ENCODE assay signal across 11 mouse cellular contexts in the genomic region with DNA sequence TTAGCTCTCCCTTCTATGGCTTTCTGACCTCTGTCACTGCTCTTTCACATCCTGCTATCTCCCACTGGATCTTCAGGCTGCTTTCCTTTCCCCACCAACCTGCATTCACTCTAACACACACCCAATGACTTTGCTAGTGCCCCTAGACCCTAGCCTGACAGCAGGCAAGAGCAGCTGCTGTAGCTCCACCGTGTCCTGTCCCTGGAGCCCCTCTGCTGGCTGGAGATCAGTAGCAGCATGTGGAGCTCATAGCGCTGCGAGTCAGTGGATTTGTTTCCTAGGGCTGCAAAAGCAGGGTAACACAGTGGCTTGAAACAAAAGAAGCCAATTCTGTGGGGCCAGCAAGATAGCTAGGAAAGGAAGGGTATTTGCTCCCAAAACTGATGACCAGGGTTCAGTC.
A peak's percentile ranks its signal among the peaks of the same experiment; 100 is the strongest.
DNase-seq lines count a peak whose midpoint lies in the region; ATAC-seq and TF ChIP-seq lines count a peak whose summit lies in the region.
"Had no signal": no experiment of that assay in that cellular context is flagged by ENCODE, and none has a peak within 500 bp of the region (broad histone marks: within the 10 kb centered on the region; RNA-seq: fewer than 3 reads in every experiment).

No protein-coding gene starts in this region.

- no peak for ATAC-seq in embryonic facial prominence, embryonic 14.5 days (ENCODE audit: low read depth)
- peak; percentile 64; the same call in 1 of the 2 replicates for ATAC-seq in kidney, embryonic 14.5 days (ENCODE audit: low FRiP score, low TSS enrichment)
- no peak for ATAC-seq in neural tube, embryonic 13.5 days (ENCODE audit: low read depth)
- no peak for ATAC-seq in neural tube, embryonic 15.5 days (ENCODE audit: low FRiP score)
- no peak for ATAC-seq in midbrain, embryonic 14.5 days (ENCODE audit: low FRiP score, low TSS enrichment)
- ATAC-seq in monocyte, adult 5-6 weeks (replicated peaks; ENCODE audit: insufficient number of reproducible peaks, low FRiP score, low TSS enrichment, poor library complexity, severe bottlenecking) = no peak
- ATAC-seq: intestine, embryonic 16.5 days had no signal

- no peaks in the 10 kb centered on the region for H3K9me3 ChIP-seq in embryonic facial prominence, embryonic 14.5 days (ENCODE audit: control insufficient read depth, low read length)
- H3K9me3 ChIP-seq in embryonic facial prominence, embryonic 10.5 days = no peaks in the 10 kb centered on the region
- no peaks in the 10 kb centered on the region for H3K9me3 ChIP-seq in kidney, embryonic 14.5 days (ENCODE audit: control insufficient read depth, low read length)
- no peaks in the 10 kb centered on the region for H3K9me3 ChIP-seq in neural tube, embryonic 13.5 days
- H3K9me3 ChIP-seq in neural tube, embryonic 15.5 days (replicated peaks) = no peaks in the 10 kb centered on the region
- no peaks in the 10 kb centered on the region for H3K9me3 ChIP-seq in midbrain, embryonic 14.5 days (ENCODE audit: control insufficient read depth, low read length)
- H3K9me3 ChIP-seq: G1E; midbrain, embryonic 12.5 days had no signal

- H3K36me3 ChIP-seq in embryonic facial prominence, embryonic 14.5 days (ENCODE audit: control insufficient read depth, insufficient read depth, low read length) = no peaks in the 10 kb centered on the region
- no peaks in the 10 kb centered on the region for H3K36me3 ChIP-seq in embryonic facial prominence, embryonic 10.5 days (replicated peaks)
- no peaks in the 10 kb centered on the region for H3K36me3 ChIP-seq in kidney, embryonic 14.5 days (ENCODE audit: control insufficient read depth, insufficient read depth, low read length)
- H3K36me3 ChIP-seq in kidney, adult 2 months (ENCODE audit: control insufficient read depth, insufficient read depth, low read length) = no peaks in the 10 kb centered on the region
- no peaks in the 10 kb centered on the region for H3K36me3 ChIP-seq in neural tube, embryonic 13.5 days
- no peaks in the 10 kb centered on the region for H3K36me3 ChIP-seq in neural tube, embryonic 15.5 days
- no peaks in the 10 kb centered on the region for H3K36me3 ChIP-seq in midbrain, embryonic 14.5 days (ENCODE audit: control insufficient read depth, insufficient read depth, low read length)
- H3K36me3 ChIP-seq: midbrain, embryonic 12.5 days had no signal

- no peak for TF ChIP-seq CTCF in kidney, adult 2 months (conservative IDR thresholded peaks at IDR 0.05; ENCODE audit: insufficient read depth, insufficient read length, low read depth, low read length)

- H3K4me2 ChIP-seq in embryonic facial prominence, embryonic 14.5 days (ENCODE audit: low read depth, low read length) = no peak overlapping the region
- no peak overlapping the region for H3K4me2 ChIP-seq in kidney, embryonic 14.5 days (replicated peaks; ENCODE audit: low read depth, low read length)
- H3K4me2 ChIP-seq in neural tube, embryonic 13.5 days = no peak overlapping the region
- no peak overlapping the region for H3K4me2 ChIP-seq in neural tube, embryonic 15.5 days
- no peak overlapping the region for H3K4me2 ChIP-seq in midbrain, embryonic 14.5 days (ENCODE audit: low read length)
- H3K4me2 ChIP-seq: midbrain, embryonic 12.5 days had no signal

- H3K27me3 ChIP-seq in embryonic facial prominence, embryonic 14.5 days (replicated peaks; ENCODE audit: control insufficient read depth, insufficient read depth, low read length) = no peaks in the 10 kb centered on the region
- H3K27me3 ChIP-seq in embryonic facial prominence, embryonic 10.5 days (replicated peaks; ENCODE audit: low read depth, poor library complexity, severe bottlenecking) = no peaks in the 10 kb centered on the region
- H3K27me3 ChIP-seq in kidney, embryonic 14.5 days (ENCODE audit: control insufficient read depth, insufficient read depth, low read length) = no peaks in the 10 kb centered on the region
- H3K27me3 ChIP-seq in kidney, adult 2 months (replicated peaks; ENCODE audit: control insufficient read depth, insufficient read depth, low read length) = no peaks in the 10 kb centered on the region
- H3K27me3 ChIP-seq in neural tube, embryonic 13.5 days = no peaks in the 10 kb centered on the region
- H3K27me3 ChIP-seq in neural tube, embryonic 15.5 days (replicated peaks) = no peaks in the 10 kb centered on the region
- H3K27me3 ChIP-seq in midbrain, embryonic 14.5 days (ENCODE audit: control insufficient read depth, insufficient read depth, low read length) = no peaks in the 10 kb centered on the region
- H3K27me3 ChIP-seq: midbrain, embryonic 12.5 days had no signal

- no peaks in the 10 kb centered on the region for H3K4me1 ChIP-seq in embryonic facial prominence, embryonic 14.5 days (ENCODE audit: control insufficient read depth, insufficient read depth, low read length)
- no peaks in the 10 kb centered on the region for H3K4me1 ChIP-seq in embryonic facial prominence, embryonic 10.5 days
- H3K4me1 ChIP-seq in kidney, embryonic 14.5 days (ENCODE audit: control insufficient read depth, insufficient read depth, low read length) = no peaks in the 10 kb centered on the region
- no peaks in the 10 kb centered on the region for H3K4me1 ChIP-seq in kidney, adult 2 months (ENCODE audit: control insufficient read depth, insufficient read depth, low read length)
- peaks cover 17% of the 10 kb centered on the region; the same call in 1 of the 2 replicates for H3K4me1 ChIP-seq in neural tube, embryonic 13.5 days (replicated peaks)
- H3K4me1 ChIP-seq in neural tube, embryonic 15.5 days = peaks cover 4% of the 10 kb centered on the region
- H3K4me1 ChIP-seq in midbrain, embryonic 14.5 days (ENCODE audit: control insufficient read depth, insufficient read depth, low read length) = peaks cover 3% of the 10 kb centered on the region; the same call in 1 of the 2 replicates
- H3K4me1 ChIP-seq: midbrain, embryonic 12.5 days had no signal

- H3K4me3 ChIP-seq in embryonic facial prominence, embryonic 14.5 days (ENCODE audit: low read depth, low read length) = no peak overlapping the region
- H3K4me3 ChIP-seq in embryonic facial prominence, embryonic 10.5 days = no peak overlapping the region
- H3K4me3 ChIP-seq in kidney, embryonic 14.5 days (ENCODE audit: low read length) = no peak overlapping the region
- no peak overlapping the region for H3K4me3 ChIP-seq in kidney, adult 2 months (ENCODE audit: insufficient read depth, low read depth, low read length)
- H3K4me3 ChIP-seq in neural tube, embryonic 13.5 days = no peak overlapping the region
- H3K4me3 ChIP-seq in neural tube, embryonic 15.5 days (replicated peaks) = no peak overlapping the region
- H3K4me3 ChIP-seq in midbrain, embryonic 14.5 days (replicated peaks; ENCODE audit: low read depth, low read length) = no peak overlapping the region
- H3K4me3 ChIP-seq: midbrain, embryonic 12.5 days had no signal

- WGBS in embryonic facial prominence, embryonic 14.5 days = 44% methylated on average over 3 of the region's 3 CpGs
- WGBS in embryonic facial prominence, embryonic 10.5 days = 62% methylated on average over 3 of the region's 3 CpGs
- 53% methylated on average over 3 of the region's 3 CpGs for WGBS in kidney, embryonic 14.5 days
- 63% methylated on average over 3 of the region's 3 CpGs for WGBS in kidney, adult 2 months
- 45% methylated on average over 3 of the region's 3 CpGs for WGBS in neural tube, embryonic 13.5 days
- 36% methylated on average over 3 of the region's 3 CpGs for WGBS in neural tube, embryonic 15.5 days
- WGBS in midbrain, embryonic 14.5 days = 52% methylated on average over 3 of the region's 3 CpGs

- H3K27ac ChIP-seq in embryonic facial prominence, embryonic 14.5 days (replicated peaks; ENCODE audit: low read depth, low read length) = no peak overlapping the region
- H3K27ac ChIP-seq in embryonic facial prominence, embryonic 10.5 days (replicated peaks) = no peak overlapping the region
- no peak overlapping the region for H3K27ac ChIP-seq in kidney, embryonic 14.5 days (ENCODE audit: low read depth, low read length)
- H3K27ac ChIP-seq in kidney, adult 2 months (ENCODE audit: insufficient read depth, low read depth, low read length) = no peak overlapping the region
- H3K27ac ChIP-seq in neural tube, embryonic 13.5 days (replicated peaks) = peak overlapping the region; percentile 67
- no peak overlapping the region for H3K27ac ChIP-seq in neural tube, embryonic 15.5 days (replicated peaks)
- no peak overlapping the region for H3K27ac ChIP-seq in midbrain, embryonic 14.5 days (replicated peaks; ENCODE audit: low read depth, low read length)
- H3K27ac ChIP-seq: midbrain, embryonic 12.5 days had no signal

- DNase-seq in embryonic facial prominence, embryonic 14.5 days (ENCODE audit: low spot score) = peak; percentile 62
- DNase-seq in embryonic facial prominence, embryonic 10.5 days (ENCODE audit: low spot score) = no peak
- no peak for DNase-seq in kidney, adult 2 months
- peak; percentile 43 for DNase-seq in midbrain, embryonic 14.5 days

- no peak overlapping the region for H3K9ac ChIP-seq in embryonic facial prominence, embryonic 14.5 days (ENCODE audit: low read depth, low read length)
- no peak overlapping the region for H3K9ac ChIP-seq in kidney, embryonic 14.5 days (ENCODE audit: low read depth, low read length)
- no peak overlapping the region for H3K9ac ChIP-seq in neural tube, embryonic 13.5 days
- H3K9ac ChIP-seq in neural tube, embryonic 15.5 days (replicated peaks) = no peak overlapping the region
- no peak overlapping the region for H3K9ac ChIP-seq in midbrain, embryonic 14.5 days (replicated peaks; ENCODE audit: low read length)
- H3K9ac ChIP-seq: midbrain, embryonic 12.5 days had no signal

- no peak for TF ChIP-seq POLR2A in kidney, adult 2 months (IDR thresholded peaks at IDR 0.05; ENCODE audit: low read depth, low read length)

Comparison
In these comparisons a context has a peak if more than half of its experiments do, and no peak if none do; other contexts are left out.
1. DNase-seq: peak in embryonic facial prominence, embryonic 14.5 days (single experiment) and midbrain, embryonic 14.5 days (single experiment); none in embryonic facial prominence, embryonic 10.5 days (single experiment) and kidney, adult 2 months (single experiment).